In genomic region chr6:4421466-4421865, GRCm38 (mm10) we compare ENCODE assay signal across 24 mouse cellular contexts.
"Had no signal": no experiment of that assay in that cellular context is flagged by ENCODE, and none has a peak within 500 bp of the region (broad histone marks: within the 10 kb centered on the region; RNA-seq: fewer than 3 reads in every experiment).

No protein-coding gene starts in this region.

- DNase-seq: gastrocnemius, postnatal 14 days; gastrocnemius, postnatal 36 days; heart, adult 18-20 months; heart, postnatal 10 days; kidney, adult 11 months; kidney, adult 2 months; kidney, adult 9 months; kidney, postnatal 14 days; kidney, postnatal 36 days; layer of hippocampus, adult 9-11 months; layer of hippocampus, postnatal 36 days; left cerebral cortex, postnatal 4 days had no signal

- H3K4me3 ChIP-seq: heart, embryonic 10.5 days; heart, embryonic 12.5 days; hindbrain, embryonic 13.5 days; hindbrain, embryonic 15.5 days; kidney, embryonic 15.5 days; limb, embryonic 13.5 days; limb, embryonic 15.5 days; liver, embryonic 12.5 days had no signal

- H3K27me3 ChIP-seq: heart, embryonic 12.5 days; hindbrain, embryonic 13.5 days; hindbrain, embryonic 15.5 days; kidney, embryonic 15.5 days; limb, embryonic 13.5 days; limb, embryonic 15.5 days; liver, embryonic 12.5 days had no signal

- H3K4me2 ChIP-seq: heart, embryonic 12.5 days; hindbrain, embryonic 13.5 days; hindbrain, embryonic 15.5 days; kidney, embryonic 15.5 days; limb, embryonic 13.5 days; limb, embryonic 15.5 days; liver, embryonic 12.5 days had no signal

- H3K36me3 ChIP-seq: heart, embryonic 10.5 days; heart, embryonic 12.5 days; hindbrain, embryonic 13.5 days; hindbrain, embryonic 15.5 days; kidney, embryonic 15.5 days; limb, embryonic 13.5 days; limb, embryonic 15.5 days; liver, embryonic 12.5 days had no signal

- H3K4me1 ChIP-seq: liver, embryonic 12.5 days had no signal

- H3K27ac ChIP-seq: heart, embryonic 10.5 days; hindbrain, embryonic 13.5 days; hindbrain, embryonic 15.5 days; hindbrain, postnatal 0 days; kidney, embryonic 15.5 days; kidney, postnatal 0 days; limb, embryonic 13.5 days; limb, embryonic 15.5 days; liver, embryonic 12.5 days; liver, embryonic 14.5 days had no signal

- H3K9me3 ChIP-seq: heart, embryonic 10.5 days; heart, embryonic 12.5 days; hindbrain, embryonic 13.5 days; hindbrain, embryonic 15.5 days; kidney, embryonic 15.5 days; limb, embryonic 13.5 days; limb, embryonic 15.5 days; liver, embryonic 12.5 days had no signal

- ATAC-seq: hindbrain, postnatal 0 days; intestine, embryonic 16.5 days; liver, embryonic 12.5 days had no signal

- H3K9ac ChIP-seq: heart, embryonic 12.5 days; hindbrain, embryonic 13.5 days; hindbrain, embryonic 15.5 days; kidney, embryonic 15.5 days; limb, embryonic 13.5 days; limb, embryonic 15.5 days; liver, embryonic 12.5 days; liver, embryonic 14.5 days had no signal
